Mouse (Mus musculus): ENCODE data around the gene Ndufs8. TPM values are rescaled to one million over a fixed set of nuclear protein-coding genes. Genes with fewer than 3 reads are reported as not detected.

Gene Ndufs8
- total and polyA plus RNA-seq, 2 experiments from 2014 or later, result 137 to 261 TPM

DNA sequence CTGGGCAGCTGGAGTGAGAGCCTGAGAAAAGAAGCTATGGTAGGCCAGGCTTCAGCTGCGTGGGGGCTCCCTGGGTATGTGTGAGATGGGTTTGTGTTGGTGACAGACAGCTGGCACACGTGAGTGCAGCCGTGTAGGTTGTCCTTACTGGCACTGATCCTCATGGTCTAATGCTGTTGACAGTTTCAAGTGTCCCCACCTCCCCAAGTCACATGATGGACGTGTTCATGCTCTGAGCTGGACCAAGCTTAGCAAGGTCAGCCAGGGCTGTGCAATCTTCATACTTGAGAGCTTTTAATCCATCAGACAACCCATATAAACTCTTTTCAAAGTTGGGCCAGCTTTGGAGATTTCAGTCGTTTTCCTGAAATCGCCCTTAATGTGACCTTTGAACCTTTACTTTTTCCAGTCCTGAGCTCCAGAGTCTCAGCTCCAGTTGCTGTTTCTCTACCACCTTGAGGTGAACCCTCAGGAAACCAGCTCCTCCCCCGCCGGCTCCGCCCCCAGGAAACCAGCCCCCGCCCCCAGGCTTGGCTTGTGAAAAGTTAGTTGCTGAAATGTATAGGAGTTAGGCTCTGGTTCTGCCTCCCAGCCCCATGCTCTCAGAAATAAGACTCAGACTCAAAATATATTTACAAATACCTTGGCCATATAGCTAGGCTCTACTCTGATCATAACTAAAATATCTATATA is 33.4 kb upstream of the Ndufs8 start:
- DNase-seq (no peak), ATAC-seq (no peak)
- no peak overlapping the region for H3K4me2 ChIP-seq (ENCODE audit: low read depth)
- no peaks in the 10 kb centered on the region for H3K4me1 ChIP-seq (ENCODE audit: insufficient read depth)
- H3K4me3 ChIP-seq (ENCODE audit: low read depth, low read length), result no peak overlapping the region
- H3K27ac ChIP-seq (ENCODE audit: low read depth, low read length), result no peak overlapping the region
- 35% methylated on average over 10 of the region's 10 CpGs for WGBS
- H3K36me3 ChIP-seq (ENCODE audit: insufficient read depth), result no peaks in the 10 kb centered on the region
- TF ChIP-seq CTCF (IDR thresholded peaks at IDR 0.05; ENCODE audit: low read depth), result no peak
- no peaks in the 10 kb centered on the region for H3K9me3 ChIP-seq (ENCODE audit: low read length)
- H3K9ac ChIP-seq, result no peak overlapping the region
- no peaks in the 10 kb centered on the region for H3K27me3 ChIP-seq (ENCODE audit: insufficient read depth, low read length)

DNA sequence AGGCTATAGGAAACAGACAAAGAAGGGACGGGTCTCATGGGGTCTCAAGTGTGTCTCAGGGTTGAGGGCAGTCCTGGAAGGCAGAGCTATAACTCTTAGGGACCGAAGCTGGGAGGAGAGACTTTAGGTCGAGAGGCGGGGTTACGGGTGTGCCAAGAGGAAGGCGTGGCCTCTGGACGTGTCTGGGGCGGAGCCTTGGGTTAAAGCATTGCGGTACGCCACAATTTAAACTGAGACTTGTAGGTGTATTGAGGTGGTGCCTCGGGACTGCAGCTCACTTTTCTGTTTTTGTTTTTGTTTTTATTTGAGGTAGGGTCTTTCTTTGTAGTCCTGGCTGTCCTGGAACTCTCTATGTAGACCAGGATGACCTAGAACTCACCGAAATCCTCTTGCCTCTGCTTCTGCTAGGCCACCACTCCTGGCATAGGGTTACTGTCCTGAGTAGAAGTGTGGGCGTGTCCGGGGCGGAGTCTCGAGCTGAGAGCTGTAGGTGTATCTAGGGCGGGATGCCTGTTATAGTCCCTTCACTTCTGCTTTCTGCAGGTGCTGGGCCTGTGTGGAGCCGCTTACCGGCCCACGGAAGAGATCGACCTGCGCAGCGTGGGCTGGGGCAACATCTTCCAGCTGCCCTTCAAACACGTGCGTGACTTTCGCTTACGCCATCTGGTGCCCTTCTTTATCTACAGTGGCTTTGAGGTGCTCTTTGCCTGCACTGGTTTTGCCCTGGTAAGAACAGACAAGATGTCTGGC is 30.6 kb upstream of the Ndufs8 start:
- no peak overlapping the region for H3K27ac ChIP-seq (ENCODE audit: low read depth, low read length)
- ATAC-seq, result no peak
- H3K9ac ChIP-seq, result no peak overlapping the region
- 27% methylated on average over 27 of the region's 27 CpGs for WGBS
- H3K4me3 ChIP-seq (ENCODE audit: low read depth, low read length), result no peak overlapping the region
- DNase-seq, result no peak
- H3K9me3 ChIP-seq (ENCODE audit: low read length), result no peaks in the 10 kb centered on the region
- peak overlapping the region; percentile 19; the same call in 1 of the 2 replicates for H3K4me2 ChIP-seq (ENCODE audit: low read depth)
- H3K4me1 ChIP-seq (ENCODE audit: insufficient read depth), result no peaks in the 10 kb centered on the region
- no peaks in the 10 kb centered on the region for H3K36me3 ChIP-seq (ENCODE audit: insufficient read depth)
- TF ChIP-seq CTCF (IDR thresholded peaks at IDR 0.05; ENCODE audit: low read depth), result no peak
- H3K27me3 ChIP-seq (ENCODE audit: insufficient read depth, low read length), result no peaks in the 10 kb centered on the region

DNA sequence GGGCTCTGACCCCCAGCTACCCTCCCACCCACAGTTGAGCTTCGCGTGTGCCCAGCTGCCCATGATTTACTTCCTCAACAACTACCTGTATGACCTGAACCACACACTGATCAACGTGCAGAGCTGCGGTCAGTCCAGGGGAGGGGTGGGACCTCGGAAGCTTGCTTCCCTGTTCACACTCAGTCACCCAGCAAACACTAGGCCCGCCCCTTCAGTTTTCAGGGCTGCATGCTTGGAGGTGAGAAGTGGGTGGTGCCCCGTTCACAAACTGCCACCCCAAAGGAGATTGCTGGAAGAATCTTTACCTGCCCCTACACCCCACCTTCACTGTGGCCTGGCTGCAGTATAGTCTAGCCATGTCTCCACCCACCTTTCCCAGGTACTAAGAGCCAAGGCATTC is 29.7 kb upstream of the Ndufs8 start:
- Histone ChIP-seq H3K9me3 (ENCODE audit: low read length) (no peaks in the 10 kb centered on the region), H3K4me2 (ENCODE audit: low read depth) (no peak overlapping the region), H3K36me3 (ENCODE audit: insufficient read depth) (no peaks in the 10 kb centered on the region), H3K27me3 (ENCODE audit: insufficient read depth, low read length) (no peaks in the 10 kb centered on the region), H3K4me1 (ENCODE audit: insufficient read depth) (no peaks in the 10 kb centered on the region), H3K4me3 (ENCODE audit: low read depth, low read length) (no peak overlapping the region), H3K9ac (no peak overlapping the region), H3K27ac (ENCODE audit: low read depth, low read length) (no peak overlapping the region)
- 90% methylated on average over 7 of the region's 7 CpGs for WGBS
- no peak for DNase-seq
- no peak for ATAC-seq
- TF ChIP-seq CTCF (IDR thresholded peaks at IDR 0.05; ENCODE audit: low read depth), result no peak

DNA sequence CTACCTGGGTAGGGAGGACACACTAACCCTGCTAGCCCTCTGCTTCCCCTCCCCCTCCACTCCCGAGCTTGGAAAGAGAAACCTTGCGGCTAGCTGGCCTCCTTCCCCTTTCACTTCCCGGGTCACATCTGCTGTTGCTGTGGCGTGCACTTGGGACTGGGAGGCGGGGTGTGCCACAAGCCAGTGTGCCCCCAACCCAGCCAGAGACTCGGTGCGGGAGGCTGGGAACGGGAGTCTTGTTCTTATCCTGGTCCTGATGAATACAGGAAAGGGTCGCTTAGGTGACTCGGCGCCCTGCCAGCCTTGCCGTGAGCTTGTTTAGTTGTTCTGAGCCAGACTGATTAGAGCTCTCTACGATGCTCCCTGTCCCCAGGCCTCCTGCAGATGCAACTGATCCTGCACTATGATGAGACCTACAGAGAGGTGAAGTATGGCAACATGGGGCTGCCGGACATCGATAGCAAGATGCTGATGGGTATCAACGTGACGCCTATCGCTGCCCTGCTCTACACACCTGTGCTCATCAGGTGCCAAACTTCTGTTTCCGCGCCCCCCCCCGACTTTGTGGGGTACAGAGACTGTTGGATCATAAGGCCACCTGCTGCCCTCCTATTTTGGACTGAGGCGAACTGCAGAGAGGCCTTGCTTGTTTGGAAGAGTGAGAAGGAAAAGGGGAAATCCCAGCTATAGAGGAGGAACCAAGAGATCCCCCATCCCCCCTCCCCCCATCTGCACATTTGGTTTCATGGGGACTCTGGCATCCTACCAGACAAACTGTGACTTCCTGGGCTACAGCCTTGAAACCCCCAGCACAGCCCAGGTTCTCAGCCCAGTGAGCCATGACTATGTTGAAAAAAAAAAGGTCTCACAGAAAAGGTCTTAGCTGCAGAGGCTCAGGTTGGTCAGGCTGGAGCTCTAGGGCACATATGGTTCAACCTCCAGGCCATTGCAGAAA is 23.6 kb upstream of the Ndufs8 start:
- no peaks in the 10 kb centered on the region for H3K27me3 ChIP-seq (ENCODE audit: insufficient read depth, low read length)
- no peak overlapping the region for H3K27ac ChIP-seq (ENCODE audit: low read depth, low read length)
- H3K4me1 ChIP-seq (ENCODE audit: insufficient read depth), result no peaks in the 10 kb centered on the region
- 6% methylated on average over 22 of the region's 22 CpGs for WGBS
- no peaks in the 10 kb centered on the region for H3K36me3 ChIP-seq (ENCODE audit: insufficient read depth)
- ATAC-seq (no peak), DNase-seq (peak; percentile 26)
- no peak for TF ChIP-seq CTCF (IDR thresholded peaks at IDR 0.05; ENCODE audit: low read depth)
- H3K4me3 ChIP-seq (ENCODE audit: low read depth, low read length), result peak overlapping the region; percentile 30
- peak overlapping the region; percentile 58 for H3K4me2 ChIP-seq (ENCODE audit: low read depth)
- H3K9me3 ChIP-seq (ENCODE audit: low read length), result no peaks in the 10 kb centered on the region
- H3K9ac ChIP-seq, result peak overlapping the region; percentile 35; the same call in 1 of the 2 replicates

DNA sequence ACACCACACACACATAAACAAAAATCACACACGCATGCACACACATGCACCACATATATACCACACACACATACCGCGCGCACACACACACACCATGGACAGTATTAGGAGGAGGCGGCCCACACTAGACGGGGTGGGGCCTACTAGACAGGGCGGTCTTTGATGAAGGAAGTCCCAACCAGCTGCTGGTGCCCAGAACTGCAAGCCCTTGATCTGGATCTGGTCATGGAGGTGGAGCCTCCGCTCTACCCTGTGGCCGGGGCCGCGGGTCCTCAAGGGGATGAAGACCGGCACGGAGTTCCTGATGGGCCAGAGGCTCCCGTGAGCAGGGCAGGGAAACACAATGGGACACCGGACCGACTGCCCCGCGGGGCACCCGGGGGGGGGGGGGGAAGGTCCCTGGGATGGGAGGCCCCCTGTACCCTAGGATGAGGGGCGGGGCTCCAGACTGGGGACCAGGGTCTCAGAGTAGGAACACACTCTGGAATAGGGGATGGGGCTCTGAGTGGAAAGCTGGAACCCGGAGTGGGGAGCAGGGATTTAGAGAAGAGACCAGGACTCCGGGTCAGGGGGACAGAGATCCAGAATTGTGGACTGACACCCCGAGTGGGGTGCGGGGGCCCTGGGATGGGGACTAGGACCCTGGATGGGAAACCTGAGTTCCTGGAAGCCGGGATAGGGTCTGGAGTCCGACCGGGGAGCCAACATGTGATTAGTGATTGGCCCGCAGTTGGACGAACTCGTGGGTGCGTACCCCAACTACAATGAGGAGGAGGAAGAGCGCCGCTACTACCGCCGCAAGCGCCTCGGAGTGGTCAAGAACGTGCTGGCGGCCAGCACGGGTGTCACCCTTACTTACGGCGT is 22.7 kb upstream of the Ndufs8 start, which contains the start of gene Unc93b1:
Gene Unc93b1 (plus strand): TSS at position 155 of the 864 bp plus-strand sequence.
- DNase-seq, result no peak
- ATAC-seq, result peak; percentile 73
- WGBS, result 8% methylated on average over 42 of the region's 42 CpGs
- peak within 1 kb of the TSS; percentile 30 for H3K4me3 ChIP-seq (ENCODE audit: low read depth, low read length)
- H3K9ac ChIP-seq, result peak within 1 kb of the TSS; percentile 35; the same call in 1 of the 2 replicates
- H3K36me3 ChIP-seq (ENCODE audit: insufficient read depth), result no peaks in the 10 kb centered on the region
- no peak within 1 kb of the TSS for H3K27ac ChIP-seq (ENCODE audit: low read depth, low read length)
- no peak for TF ChIP-seq CTCF (IDR thresholded peaks at IDR 0.05; ENCODE audit: low read depth)
- H3K9me3 ChIP-seq (ENCODE audit: low read length), result no peaks in the 10 kb centered on the region
- H3K27me3 ChIP-seq (ENCODE audit: insufficient read depth, low read length), result no peaks in the 10 kb centered on the region
- peak within 1 kb of the TSS; percentile 58 for H3K4me2 ChIP-seq (ENCODE audit: low read depth)
- H3K4me1 ChIP-seq (ENCODE audit: insufficient read depth), result 0 out of 2 replicates have a peak, but pooled peaks cover 1% of the 10 kb centered on the region

DNA sequence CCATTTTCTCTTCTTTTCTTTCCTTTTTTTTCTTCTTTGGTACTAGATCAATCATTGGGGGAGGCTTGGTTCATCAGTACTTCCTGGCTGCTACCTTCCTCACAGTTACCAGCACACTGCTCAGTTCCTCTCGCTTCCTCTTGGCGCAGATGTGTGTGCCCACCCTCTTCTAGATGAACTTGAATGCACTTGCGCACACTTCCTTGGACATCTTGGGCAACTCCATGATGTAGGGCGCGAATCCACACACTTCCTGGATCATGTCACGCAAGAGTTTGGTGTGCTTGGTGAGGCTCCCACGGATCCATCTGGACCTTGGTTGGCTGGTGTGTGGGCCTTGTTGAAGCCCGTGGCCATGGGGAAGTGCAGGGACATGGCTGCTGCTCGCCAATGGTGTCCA is 19.1 kb upstream of the Ndufs8 start:
- no peaks in the 10 kb centered on the region for H3K36me3 ChIP-seq (ENCODE audit: insufficient read depth)
- H3K4me3 ChIP-seq (ENCODE audit: low read depth, low read length), result no peak overlapping the region
- H3K4me2 ChIP-seq (ENCODE audit: low read depth), result no peak overlapping the region
- no peak for ATAC-seq
- no peak overlapping the region for H3K27ac ChIP-seq (ENCODE audit: low read depth, low read length)
- no peak for TF ChIP-seq CTCF (IDR thresholded peaks at IDR 0.05; ENCODE audit: low read depth)
- H3K27me3 ChIP-seq (ENCODE audit: insufficient read depth, low read length), result no peaks in the 10 kb centered on the region
- DNase-seq, result no peak
- no peak overlapping the region for H3K9ac ChIP-seq
- H3K9me3 ChIP-seq (ENCODE audit: low read length), result no peaks in the 10 kb centered on the region
- 90% methylated on average over 9 of the region's 9 CpGs for WGBS
- H3K4me1 ChIP-seq (ENCODE audit: insufficient read depth), result peaks cover 10% of the 10 kb centered on the region; the same call in 1 of the 2 replicates
